Mouse (Mus musculus) liver, postnatal 0 days (tissue): Measurements from ENCODE around the gene Hoxc9.

ENCODE experiments used
- CTCF ChIP-seq: sonication (generic); IDR thresholded peaks from 2 replicates; pipeline ENCODE4 v1.5.1; 2016; ENCODE audit warnings: antibody characterized with exemption, low read depth
- EP300 ChIP-seq: IDR thresholded peaks from 2 replicates; pipeline ENCODE4 v1.6.1; 2016; ENCODE audit warnings: antibody characterized with exemption, low read depth, mild to moderate bottlenecking

DNA sequence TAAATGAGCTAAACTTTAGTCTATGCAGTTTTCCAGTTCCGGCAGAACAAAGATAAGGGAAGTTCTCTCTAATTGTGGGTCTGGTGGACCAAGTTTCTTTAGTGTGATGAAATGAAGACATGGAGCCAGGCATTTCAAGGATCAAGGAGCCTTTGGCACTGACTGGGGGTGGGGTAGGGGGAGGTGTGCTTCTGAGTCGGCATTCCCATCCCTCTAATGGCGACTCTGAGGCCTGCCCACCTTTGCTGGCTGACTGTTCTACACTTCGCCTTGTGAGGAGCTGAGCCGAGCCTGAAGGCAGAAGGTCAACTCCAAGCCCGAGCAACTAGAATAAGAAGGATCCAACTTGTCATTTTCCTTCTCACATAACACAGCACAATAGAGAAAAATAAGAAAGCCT is 14.5 kb upstream of the Hoxc9 start:
- TF ChIP-seq CTCF (no peak), EP300 (no peak)
